Mouse (Mus musculus) erythroblast, embryonic 14.5 days (primary cell): ENCODE results near the gene Rps27rt. TPM values are rescaled to one million over a fixed set of nuclear protein-coding genes. Genes with fewer than 3 reads are reported as not detected.
"Not testable (repeated sequence)": the region's sequence is repeated elsewhere in the genome, so short reads cannot be mapped to it uniquely, and the experiment has no call there.

ENCODE experiments used
- H3K27me3 ChIP-seq: 2 replicates; pipeline ENCODE4 v1.6.1; 2012; ENCODE audit warnings: inconsistent platforms; ENCODE audit not compliant: control insufficient read depth
- H3K36me3 ChIP-seq: 2 replicates; pipeline ENCODE4 v1.6.1; 2012; ENCODE audit warnings: mild to moderate bottlenecking, inconsistent platforms; ENCODE audit not compliant: control insufficient read depth
- H3K4me1 ChIP-seq: 2 replicates; pipeline ENCODE4 v1.6.1; 2012; ENCODE audit warnings: inconsistent platforms; ENCODE audit not compliant: control insufficient read depth
- H3K4me3 ChIP-seq: replicated peaks from 2 replicates; pipeline ENCODE3; 2012; ENCODE audit warnings: moderate library complexity, mild to moderate bottlenecking, inconsistent platforms
- H3K9me3 ChIP-seq: 2 replicates; pipeline ENCODE4 v1.6.1; 2012; ENCODE audit warnings: low read length, inconsistent platforms, mixed read lengths; ENCODE audit not compliant: control insufficient read depth
- GATA1 ChIP-seq: IDR thresholded peaks from 2 replicates; pipeline ENCODE4 v1.6.1; 2012; ENCODE audit warnings: low read length, inconsistent platforms, mixed read lengths
- TAL1 ChIP-seq: IDR thresholded peaks from 3 replicates; pipeline ENCODE4 v1.6.1; 2012; ENCODE audit warnings: low read length, inconsistent platforms, mixed read lengths
- polyA plus RNA-seq: library from polyadenylated mRNA; stranded (reverse); fragments of >175 nt; gene quantifications from 2 replicates; pipeline ENCODE4 v1.2.3, GENCODE M21; 2012

Rps27rt gene
- polyA plus RNA-seq, 1 experiment = not detected

DNA sequence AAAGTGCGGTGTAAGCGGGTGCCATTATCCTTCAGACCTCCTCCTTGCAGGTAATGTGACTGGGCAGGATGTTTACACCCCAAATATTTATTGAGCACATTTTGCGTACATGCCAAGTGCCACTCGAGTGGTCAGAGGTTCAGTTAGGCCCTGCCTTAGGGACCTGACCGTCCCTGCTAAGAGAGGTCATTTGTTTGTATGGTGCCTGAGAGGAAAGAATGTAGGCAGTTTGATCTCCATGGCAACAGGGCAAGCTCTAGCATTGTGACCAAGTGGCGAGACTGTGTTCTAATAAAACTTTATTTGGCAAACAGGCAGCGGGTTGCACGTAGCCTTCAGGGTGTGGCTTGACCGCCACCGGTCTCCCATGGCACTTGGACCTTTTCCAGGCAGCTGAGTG is 7.9 kb upstream of the Rps27rt start:
- Histone ChIP-seq H3K4me1 (no peaks in the 10 kb centered on the region), H3K4me3 (no peak overlapping the region), H3K36me3 (no peaks in the 10 kb centered on the region), H3K27me3 (no peaks in the 10 kb centered on the region), H3K9me3 (peaks cover 36% of the 10 kb centered on the region)
- TF ChIP-seq TAL1 (no peak), GATA1 (no peak)

DNA sequence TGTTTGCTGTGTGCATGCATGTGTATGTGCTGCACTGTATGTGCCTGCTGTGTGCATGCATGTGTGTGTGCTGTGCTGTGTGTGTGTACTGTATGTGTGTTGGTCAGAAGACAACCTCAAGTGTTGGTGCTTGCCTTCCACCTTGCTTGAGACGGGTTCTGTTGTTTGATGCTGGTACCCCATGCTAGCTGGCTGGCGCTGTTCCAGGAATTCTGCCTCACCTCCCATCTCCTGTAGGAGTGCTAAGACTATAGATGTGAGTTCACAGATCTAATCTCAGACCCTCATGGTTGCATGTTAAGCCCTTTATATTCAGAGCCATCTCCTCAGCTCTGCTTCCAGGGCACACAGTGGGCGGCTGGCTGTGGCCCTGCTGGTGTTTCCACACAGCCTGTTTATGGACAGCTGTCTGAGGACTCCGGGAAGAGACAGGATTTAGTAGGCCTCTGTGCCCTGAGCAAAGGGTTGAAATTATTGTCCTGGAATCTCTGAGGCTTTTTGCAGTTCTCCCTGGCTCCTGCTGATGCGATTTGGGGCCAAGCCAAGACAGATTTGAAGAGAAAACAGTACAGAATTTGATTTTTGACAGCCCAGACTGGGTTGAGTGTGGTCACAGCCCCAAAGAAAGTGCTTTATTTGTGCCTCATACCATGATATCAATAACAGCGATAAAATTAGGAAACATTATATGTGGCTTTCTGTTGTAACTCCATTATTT is 6.2 kb upstream of the Rps27rt start:
- Histone ChIP-seq H3K4me1 (no peaks in the 10 kb centered on the region), H3K27me3 (no peaks in the 10 kb centered on the region), H3K36me3 (no peaks in the 10 kb centered on the region), H3K4me3 (no peak overlapping the region), H3K9me3 (peaks cover 36% of the 10 kb centered on the region)
- TF ChIP-seq TAL1 (no peak), GATA1 (no peak)

DNA sequence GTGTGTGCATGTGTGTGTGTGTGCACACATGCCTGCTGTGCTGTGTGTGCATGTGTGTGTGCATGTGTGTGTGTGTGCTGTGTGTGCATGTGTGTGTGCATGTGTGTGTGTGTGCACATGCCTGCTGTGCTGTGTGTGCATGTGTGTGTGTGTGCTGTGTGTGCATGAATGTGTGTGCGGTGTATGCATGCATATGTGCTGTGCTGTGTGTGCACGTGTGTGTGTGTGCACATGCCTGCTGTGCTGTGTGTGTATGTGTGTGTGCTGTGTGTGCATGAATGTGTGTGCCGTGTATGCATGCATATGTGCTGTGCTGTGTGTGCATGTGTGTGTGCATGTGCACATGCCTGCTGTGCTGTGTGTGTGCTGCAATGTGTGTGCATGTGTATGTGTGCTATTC is 5.5 kb upstream of the Rps27rt start:
- peaks cover 34% of the 10 kb centered on the region for H3K9me3 ChIP-seq
- no peaks in the 10 kb centered on the region for H3K27me3 ChIP-seq
- no peaks in the 10 kb centered on the region for H3K36me3 ChIP-seq
- H3K4me3 ChIP-seq = no peak overlapping the region
- TF ChIP-seq TAL1 = no peak
- TF ChIP-seq GATA1 = no peak
- no peaks in the 10 kb centered on the region for H3K4me1 ChIP-seq

DNA sequence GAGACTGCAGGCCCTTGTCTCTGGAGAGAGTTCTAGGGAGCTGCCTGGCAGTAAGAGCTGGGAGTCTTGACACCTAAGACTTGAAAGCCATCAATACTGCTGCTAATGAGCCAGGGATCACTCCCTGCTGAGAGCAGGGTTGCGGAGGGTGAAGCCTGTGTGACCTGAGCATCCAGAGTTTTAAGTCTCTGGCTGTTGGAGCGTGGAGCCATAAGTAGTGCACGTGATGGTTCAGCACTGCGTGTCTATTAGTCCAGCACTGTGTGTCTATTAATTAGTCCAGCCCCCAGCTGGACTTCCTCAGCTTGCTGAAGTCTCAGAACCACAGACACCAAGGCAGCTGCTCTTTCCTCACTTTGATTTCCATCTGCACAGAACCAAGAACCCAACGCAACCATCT is 3.8 kb upstream of the Rps27rt start:
- Histone ChIP-seq H3K9me3 (peaks cover 25% of the 10 kb centered on the region), H3K36me3 (no peaks in the 10 kb centered on the region), H3K4me1 (no peaks in the 10 kb centered on the region), H3K27me3 (no peaks in the 10 kb centered on the region), H3K4me3 (no peak overlapping the region)
- TF ChIP-seq TAL1 (no peak), GATA1 (no peak)

DNA sequence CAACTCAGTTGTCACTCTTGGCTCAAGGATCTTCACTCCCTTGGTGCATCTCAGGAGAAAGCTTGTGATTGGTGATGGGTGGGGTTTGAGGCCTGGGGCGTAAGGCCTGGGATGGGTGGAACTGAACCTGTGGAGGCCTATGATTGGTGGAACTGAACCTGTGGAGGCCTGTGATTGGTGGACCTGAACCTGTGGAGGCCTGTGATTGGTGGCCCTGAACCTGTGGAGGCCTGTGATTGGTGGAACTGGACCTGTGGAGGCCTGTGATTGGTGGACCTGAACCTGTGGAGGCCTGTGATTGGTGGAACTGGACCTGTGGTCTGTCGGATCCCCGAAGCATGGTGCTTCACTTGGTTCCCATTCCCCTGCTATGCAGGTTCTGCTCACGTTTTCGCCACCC is 3.2 kb upstream of the Rps27rt start:
- Histone ChIP-seq H3K9me3 (peaks cover 25% of the 10 kb centered on the region), H3K4me1 (no peaks in the 10 kb centered on the region), H3K27me3 (peaks cover 2% of the 10 kb centered on the region), H3K36me3 (no peaks in the 10 kb centered on the region), H3K4me3 (no peak overlapping the region)
- TF ChIP-seq GATA1 (no peak), TAL1 (no peak)

DNA sequence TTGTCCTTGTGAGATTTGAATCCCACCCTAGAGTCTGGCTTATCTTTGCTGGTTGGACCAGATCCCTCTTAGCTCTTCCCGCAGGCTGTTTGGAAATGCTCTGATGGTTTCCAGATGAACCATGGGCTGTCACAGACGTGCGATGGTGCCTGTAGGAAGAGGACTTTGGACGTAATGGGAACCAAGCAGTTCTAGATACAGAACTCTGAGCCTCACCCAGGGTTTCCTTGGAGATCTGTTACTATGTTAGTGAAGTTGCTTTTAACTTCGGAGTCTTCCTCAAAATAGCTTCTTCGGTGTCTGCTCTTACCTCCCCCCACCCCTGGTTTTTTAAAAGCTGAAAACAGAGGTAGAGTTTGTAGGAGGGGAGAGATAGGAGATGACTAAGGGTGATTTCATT is 2.6 kb downstream of the Rps27rt start:
- Histone ChIP-seq H3K4me3 (no peak overlapping the region), H3K4me1 (no peaks in the 10 kb centered on the region), H3K9me3 (no peaks in the 10 kb centered on the region; the same call in 1 of the 2 replicates), H3K27me3 (peaks cover 45% of the 10 kb centered on the region), H3K36me3 (no peaks in the 10 kb centered on the region)
- no peak for TF ChIP-seq GATA1
- no peak for TF ChIP-seq TAL1

DNA sequence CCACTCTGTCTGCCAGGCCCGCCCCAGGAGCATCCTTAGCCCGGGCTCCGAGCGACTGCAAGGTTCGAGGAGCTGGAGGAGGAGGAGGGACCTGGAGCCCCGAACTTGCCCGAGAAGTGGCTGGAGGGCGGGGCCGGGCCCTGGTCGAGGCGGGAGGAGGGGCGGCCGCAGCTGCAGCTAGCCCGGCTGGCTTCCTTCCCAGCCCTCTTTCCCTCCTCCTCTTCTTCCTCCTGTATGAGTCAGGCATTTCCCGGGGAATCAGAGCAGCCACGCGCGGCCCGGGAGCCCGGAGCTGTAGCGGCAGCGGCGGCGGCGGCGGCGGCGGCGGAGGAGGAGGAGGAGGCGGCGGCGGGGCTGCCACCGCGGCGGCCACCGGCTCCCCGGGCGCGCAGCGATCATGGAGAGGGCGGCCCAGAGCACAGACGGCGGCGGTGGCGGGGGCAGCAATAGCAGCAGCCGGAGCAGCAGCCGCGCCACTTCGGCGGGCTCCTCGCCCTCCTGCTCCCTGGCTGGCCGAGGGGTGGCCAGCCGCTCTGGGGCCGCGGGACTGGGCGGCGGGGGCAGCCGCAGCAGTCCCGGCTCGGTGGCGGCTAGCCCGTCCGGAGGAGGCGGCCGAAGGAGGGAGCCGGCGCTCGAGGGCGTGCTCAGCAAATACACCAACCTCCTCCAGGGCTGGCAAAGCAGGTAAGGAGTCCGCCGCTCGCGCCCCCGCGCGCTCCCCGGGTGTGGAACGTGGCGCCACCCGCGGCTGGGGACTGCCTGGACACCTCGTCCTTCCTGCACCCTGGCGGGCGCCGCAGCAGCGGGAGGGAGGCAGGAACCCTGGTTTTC is 4.0 kb downstream of the Rps27rt start, which contains the start of gene Osbpl10:
TSS of gene Osbpl10 (plus strand) at position 289 of the 831 bp plus-strand sequence.
- no peaks in the 10 kb centered on the region for H3K36me3 ChIP-seq
- peaks cover 45% of the 10 kb centered on the region for H3K27me3 ChIP-seq
- TF ChIP-seq GATA1 (no peak), TAL1 (no peak)
- no peaks in the 10 kb centered on the region for H3K4me1 ChIP-seq
- H3K9me3 ChIP-seq = no peaks in the 10 kb centered on the region; the same call in 1 of the 2 replicates
- H3K4me3 ChIP-seq = peak within 1 kb of the TSS; percentile 40

DNA sequence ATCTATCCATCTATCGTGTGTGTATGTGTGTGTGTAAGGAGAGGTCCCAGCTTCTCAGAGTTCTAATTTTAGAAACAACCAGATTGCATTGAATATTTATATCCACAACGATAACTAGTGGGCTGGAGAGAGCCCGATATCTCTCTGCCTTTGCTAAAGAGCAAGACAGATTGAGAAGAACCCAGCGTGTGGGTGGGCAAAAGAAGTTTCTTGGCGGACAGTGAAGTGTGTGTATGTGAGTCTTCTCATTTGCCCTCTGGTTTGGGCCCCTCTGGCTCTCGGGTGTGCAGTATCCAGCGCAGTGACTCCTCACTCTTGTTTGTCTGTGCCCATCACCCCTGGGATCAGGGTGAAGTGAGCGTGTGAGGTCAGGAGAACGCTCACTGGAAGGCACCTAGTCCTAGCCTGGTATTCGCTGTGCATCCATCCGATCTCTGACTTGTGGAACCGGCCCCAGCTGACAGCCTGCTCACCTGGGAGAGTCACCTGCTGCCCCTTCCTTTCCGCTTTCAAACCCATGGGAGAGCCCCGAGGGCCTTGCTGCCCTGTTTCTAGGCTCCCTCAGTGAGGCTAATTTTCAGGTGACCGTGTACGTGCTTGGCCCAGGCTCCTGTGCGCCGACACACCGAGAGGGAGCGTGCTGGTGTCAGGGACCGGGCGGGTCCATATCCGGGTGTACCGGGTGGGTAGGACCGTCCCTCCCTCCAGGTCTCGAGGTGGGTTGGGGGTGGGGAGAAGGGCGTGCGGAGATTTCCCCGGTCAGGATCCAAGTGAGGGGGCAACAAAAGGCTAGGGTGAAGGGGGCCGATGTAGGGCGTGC is 4.9 kb downstream of the Rps27rt start:
- Histone ChIP-seq H3K36me3 (no peaks in the 10 kb centered on the region), H3K9me3 (no peaks in the 10 kb centered on the region; the same call in 1 of the 2 replicates), H3K27me3 (peaks cover 45% of the 10 kb centered on the region), H3K4me3 (no peak overlapping the region), H3K4me1 (no peaks in the 10 kb centered on the region)
- no peak for TF ChIP-seq GATA1
- TF ChIP-seq TAL1 = no peak

DNA sequence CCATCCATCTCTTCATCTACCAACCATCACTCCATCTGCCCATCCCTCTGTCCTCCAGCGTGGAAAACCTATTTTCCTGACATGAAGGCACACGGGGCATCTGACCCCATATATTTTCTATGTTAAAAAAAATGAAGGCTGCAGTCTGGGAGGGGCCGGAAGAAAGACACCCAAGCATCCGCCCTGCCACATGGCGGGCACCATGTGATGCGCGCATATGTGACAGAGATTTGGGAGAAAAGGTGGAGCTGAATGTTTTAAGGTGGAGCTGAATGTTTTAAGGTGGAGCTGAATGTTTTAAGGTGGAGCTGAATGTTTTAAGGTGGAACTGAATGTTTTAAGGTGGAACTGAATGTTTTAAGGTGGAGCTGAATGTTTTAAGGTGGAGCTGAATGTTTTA is 16.3 kb downstream of the Rps27rt start:
- H3K4me1 ChIP-seq = not testable (repeated sequence)

More for the DNA sequence above, 16.3 kb downstream of the Rps27rt start:
- not testable (repeated sequence) for H3K27me3 ChIP-seq, H3K9me3 ChIP-seq, H3K4me3 ChIP-seq, H3K36me3 ChIP-seq
